Mouse (Mus musculus): ENCODE measurements at regions not wholly inside any gene's neighbourhood (a gene's known extent, or its start where the extent isn't known, plus 50 kb on each side); places are given as distances from the start of the nearest gene placed in this dataset.

- Histone ChIP-seq H3K27ac (no peak overlapping the region), H3K4me3 (no peak overlapping the region)
- DNase-seq (ENCODE audit: extremely low spot score in 1 of 2, low spot score in 2 of 2), result no peak
- TF ChIP-seq CTCF (IDR thresholded peaks at IDR 0.05), result peak; percentile 22
- intact Hi-C loops (cut with DNase I), result loop anchor here (5.0 kb wide), 1 partner anchor 571 kb away; no protein-coding TSS in a partner anchor
These were observed 83.3 kb upstream of the Nek7 start for GRCm38 (mm10) chr1:138703291-138703690.

DNA sequence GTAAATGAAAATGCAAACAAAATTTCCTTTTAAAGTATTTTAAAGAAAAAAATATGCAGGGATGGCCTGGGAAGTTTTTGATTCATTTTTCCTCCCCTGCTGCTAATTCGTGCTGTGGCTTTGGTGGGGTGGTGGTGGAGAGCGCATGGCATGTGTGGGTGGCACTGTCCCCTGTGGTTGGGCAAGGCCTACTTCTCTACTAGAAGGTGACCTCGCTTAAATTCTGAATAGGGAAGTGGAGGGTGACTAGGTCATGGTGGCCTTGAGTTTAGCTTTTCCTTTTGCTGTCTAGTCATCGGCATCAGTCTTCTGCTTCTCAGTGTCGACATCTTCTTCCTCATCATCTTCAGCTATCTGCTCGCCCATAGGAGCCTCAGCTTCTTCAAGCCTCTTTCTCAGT, 69.3 kb upstream of the Nek7 start:
- intact Hi-C loops (cut with DNase I), result no loop called here
- TF ChIP-seq CTCF (IDR thresholded peaks at IDR 0.05), result no peak

GRCm38 (mm10) chr1:138686746-138687145, 66.8 kb upstream of the Nek7 start:
- intact Hi-C loops (cut with DNase I), result no loop called here

More for the DNA sequence above, 69.3 kb upstream of the Nek7 start:
- H3K4me3 ChIP-seq, result no peak overlapping the region
- DNase-seq (ENCODE audit: extremely low spot score in 1 of 2, low spot score in 2 of 2), result no peak
- no peak overlapping the region for H3K27ac ChIP-seq

GRCm38 (mm10) chr1:138683711-138684110, 63.8 kb upstream of the Nek7 start:
- no peak for DNase-seq (ENCODE audit: extremely low spot score in 1 of 2, low spot score in 2 of 2)
- H3K27ac ChIP-seq, result no peak overlapping the region
- TF ChIP-seq CTCF (IDR thresholded peaks at IDR 0.05), result no peak
- intact Hi-C loops (cut with DNase I), result no loop called here
- H3K4me3 ChIP-seq, result no peak overlapping the region

More at GRCm38 (mm10) chr1:138686746-138687145, 66.8 kb upstream of the Nek7 start:
- TF ChIP-seq CTCF (IDR thresholded peaks at IDR 0.05), result no peak
- DNase-seq (ENCODE audit: extremely low spot score in 1 of 2, low spot score in 2 of 2), result no peak
- Histone ChIP-seq H3K27ac (no peak overlapping the region), H3K4me3 (no peak overlapping the region)

DNA sequence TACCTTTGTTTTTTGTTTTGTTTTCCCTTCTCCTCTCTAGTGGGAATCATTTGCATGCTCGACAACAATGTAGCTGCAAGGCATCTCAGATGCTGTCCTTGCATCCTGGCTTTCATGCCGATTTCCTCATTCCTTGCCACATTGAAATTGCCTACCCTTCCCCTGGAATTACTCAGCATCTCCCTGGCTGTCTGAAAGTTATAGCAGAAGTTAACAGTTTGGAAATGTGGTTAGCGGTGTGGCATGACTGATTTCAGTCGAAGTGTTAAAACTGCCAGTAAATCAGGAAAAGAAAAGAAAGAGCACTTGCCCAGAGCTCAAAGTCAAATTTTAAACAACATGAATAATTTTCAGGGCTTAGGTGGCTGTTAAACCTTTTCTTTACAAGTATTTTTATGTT, 62.0 kb upstream of the Nek7 start:
- intact Hi-C loops (cut with DNase I), result no loop called here
- Histone ChIP-seq H3K4me3 (no peak overlapping the region), H3K27ac (no peak overlapping the region)
- TF ChIP-seq CTCF (IDR thresholded peaks at IDR 0.05), result no peak
- DNase-seq (ENCODE audit: extremely low spot score in 1 of 2, low spot score in 2 of 2), result no peak

- no peak for TF ChIP-seq CTCF (IDR thresholded peaks at IDR 0.05)
These were observed 54.3 kb upstream of the Nek7 start for GRCm38 (mm10) chr1:138674199-138674598.

More at GRCm38 (mm10) chr1:138674199-138674598, 54.3 kb upstream of the Nek7 start:
- Histone ChIP-seq H3K4me3 (no peak overlapping the region), H3K27ac (no peak overlapping the region)
- intact Hi-C loops (cut with DNase I), result no loop called here
- DNase-seq (ENCODE audit: extremely low spot score in 1 of 2, low spot score in 2 of 2), result no peak

All from left cerebral cortex, adult 2 months (tissue).